Mouse (Mus musculus): ENCODE results near the gene Cdc26. TPM values are rescaled to one million over a fixed set of nuclear protein-coding genes. Genes with fewer than 3 reads are reported as not detected.
A peak's percentile ranks its signal among the peaks of the same experiment; 100 is the strongest.

Cdc26 gene
- polyA plus RNA-seq, 1 experiment = 65.8 TPM

DNA sequence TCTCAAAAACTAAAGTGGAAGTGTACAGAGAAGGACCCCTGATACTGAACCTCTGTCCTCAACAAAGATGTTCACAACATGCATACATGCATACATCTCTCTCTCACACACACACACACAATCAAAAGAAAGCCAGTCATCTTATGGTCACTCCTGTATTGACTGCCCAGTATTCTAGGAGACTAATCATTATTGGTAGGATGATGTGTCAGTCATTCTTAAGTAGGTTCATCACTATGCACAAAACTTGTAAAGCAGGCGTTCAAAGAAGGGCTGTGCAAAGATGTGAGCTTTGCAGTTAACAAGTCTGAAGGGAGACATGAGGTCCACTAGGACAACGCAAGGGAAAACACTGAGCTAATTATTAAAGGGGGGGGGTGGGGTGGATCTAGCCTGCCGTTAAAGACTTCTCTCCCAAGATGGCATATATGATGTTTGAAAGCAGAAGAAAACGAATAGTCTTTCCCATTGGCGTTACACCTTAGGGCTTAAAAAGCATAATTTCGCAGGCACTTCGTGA, 49.1 kb downstream of the Cdc26 start:
- Histone ChIP-seq H3K4me3 (replicated peaks; ENCODE audit: insufficient read depth, low read depth, low read length) (peak overlapping the region; percentile 67), H3K27me3 (ENCODE audit: control insufficient read depth, insufficient read depth, low read length) (no peaks in the 10 kb centered on the region), H3K4me1 (ENCODE audit: control insufficient read depth, insufficient read depth, low read length) (no peaks in the 10 kb centered on the region), H3K27ac (ENCODE audit: insufficient read depth, low read length) (no peak overlapping the region)
- 38% methylated on average over 7 of the region's 7 CpGs for WGBS
- no peak for TF ChIP-seq POLR2A (IDR thresholded peaks at IDR 0.05; ENCODE audit: borderline replicate concordance, insufficient read depth, low read length)
- TF ChIP-seq CTCF (IDR thresholded peaks at IDR 0.05; ENCODE audit: borderline replicate concordance, insufficient read depth, low read depth, low read length) = no peak
- DNase-seq = no peak

- no peak overlapping the region for H3K4me3 ChIP-seq (replicated peaks; ENCODE audit: insufficient read depth, low read depth, low read length)
- WGBS = 97% methylated on average over 1 of the region's 1 CpGs
Measured at GRCm38 (mm10) chr4:62357631-62358148, 50.8 kb downstream of the Cdc26 start.

DNA sequence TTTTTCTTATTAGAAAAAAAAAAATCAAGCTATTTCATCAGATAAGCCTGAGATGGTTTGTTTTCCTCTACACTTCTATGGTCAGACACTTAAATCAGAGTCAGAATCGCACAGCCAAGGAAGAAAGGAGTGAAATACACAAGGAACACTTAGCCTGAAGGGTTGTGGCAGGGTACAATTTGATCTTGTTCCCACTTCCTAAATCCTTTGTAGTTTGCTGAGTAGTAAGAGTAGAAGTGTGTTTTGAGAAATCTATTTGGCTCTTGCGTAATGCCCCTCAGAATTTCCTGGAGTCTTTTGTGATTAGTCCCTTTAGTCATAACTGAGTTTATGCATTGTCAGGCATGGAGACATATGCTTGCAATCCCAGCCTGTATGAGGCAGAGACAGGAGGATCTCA, 59.1 kb downstream of the Cdc26 start:
- 97% methylated on average over 2 of the region's 2 CpGs for WGBS
- Histone ChIP-seq H3K27me3 (ENCODE audit: control insufficient read depth, insufficient read depth, low read length) (no peaks in the 10 kb centered on the region), H3K4me3 (replicated peaks; ENCODE audit: insufficient read depth, low read depth, low read length) (no peak overlapping the region), H3K4me1 (ENCODE audit: control insufficient read depth, insufficient read depth, low read length) (no peaks in the 10 kb centered on the region), H3K27ac (ENCODE audit: insufficient read depth, low read length) (no peak overlapping the region)
- no peak for TF ChIP-seq POLR2A (IDR thresholded peaks at IDR 0.05; ENCODE audit: borderline replicate concordance, insufficient read depth, low read length)
- no peak for TF ChIP-seq CTCF (IDR thresholded peaks at IDR 0.05; ENCODE audit: borderline replicate concordance, insufficient read depth, low read depth, low read length)
- DNase-seq = no peak

More at GRCm38 (mm10) chr4:62357631-62358148, 50.8 kb downstream of the Cdc26 start:
- Histone ChIP-seq H3K27me3 (ENCODE audit: control insufficient read depth, insufficient read depth, low read length) (no peaks in the 10 kb centered on the region), H3K4me1 (ENCODE audit: control insufficient read depth, insufficient read depth, low read length) (no peaks in the 10 kb centered on the region), H3K27ac (ENCODE audit: insufficient read depth, low read length) (no peak overlapping the region)
- DNase-seq = no peak
- TF ChIP-seq POLR2A (IDR thresholded peaks at IDR 0.05; ENCODE audit: borderline replicate concordance, insufficient read depth, low read length) = no peak
- TF ChIP-seq CTCF (IDR thresholded peaks at IDR 0.05; ENCODE audit: borderline replicate concordance, insufficient read depth, low read depth, low read length) = no peak

DNA sequence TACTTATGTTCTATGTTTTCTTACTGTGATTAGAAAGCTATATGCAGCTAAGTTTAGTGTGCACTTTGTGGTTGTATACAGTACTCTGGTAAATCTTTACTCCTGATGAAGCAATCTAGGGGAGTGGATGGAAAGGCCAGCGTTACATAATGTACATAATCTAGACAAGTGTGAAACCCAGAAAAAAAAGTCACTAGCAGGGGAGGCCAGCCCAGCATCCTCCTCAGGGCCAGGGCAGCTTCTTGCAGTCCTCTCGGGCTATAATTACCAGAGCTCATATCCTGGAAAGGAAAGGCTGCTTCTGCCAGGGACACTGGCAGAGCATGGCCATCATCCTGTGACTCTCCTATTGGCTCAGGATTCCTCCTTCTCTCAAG, 60.1 kb downstream of the Cdc26 start:
- Histone ChIP-seq H3K27ac (ENCODE audit: insufficient read depth, low read length) (no peak overlapping the region), H3K4me3 (replicated peaks; ENCODE audit: insufficient read depth, low read depth, low read length) (no peak overlapping the region), H3K27me3 (ENCODE audit: control insufficient read depth, insufficient read depth, low read length) (no peaks in the 10 kb centered on the region), H3K4me1 (ENCODE audit: control insufficient read depth, insufficient read depth, low read length) (no peaks in the 10 kb centered on the region)
- no peak for TF ChIP-seq CTCF (IDR thresholded peaks at IDR 0.05; ENCODE audit: borderline replicate concordance, insufficient read depth, low read depth, low read length)
- no peak for TF ChIP-seq POLR2A (IDR thresholded peaks at IDR 0.05; ENCODE audit: borderline replicate concordance, insufficient read depth, low read length)
- WGBS = 50% methylated on average over 2 of the region's 2 CpGs
- DNase-seq = no peak

DNA sequence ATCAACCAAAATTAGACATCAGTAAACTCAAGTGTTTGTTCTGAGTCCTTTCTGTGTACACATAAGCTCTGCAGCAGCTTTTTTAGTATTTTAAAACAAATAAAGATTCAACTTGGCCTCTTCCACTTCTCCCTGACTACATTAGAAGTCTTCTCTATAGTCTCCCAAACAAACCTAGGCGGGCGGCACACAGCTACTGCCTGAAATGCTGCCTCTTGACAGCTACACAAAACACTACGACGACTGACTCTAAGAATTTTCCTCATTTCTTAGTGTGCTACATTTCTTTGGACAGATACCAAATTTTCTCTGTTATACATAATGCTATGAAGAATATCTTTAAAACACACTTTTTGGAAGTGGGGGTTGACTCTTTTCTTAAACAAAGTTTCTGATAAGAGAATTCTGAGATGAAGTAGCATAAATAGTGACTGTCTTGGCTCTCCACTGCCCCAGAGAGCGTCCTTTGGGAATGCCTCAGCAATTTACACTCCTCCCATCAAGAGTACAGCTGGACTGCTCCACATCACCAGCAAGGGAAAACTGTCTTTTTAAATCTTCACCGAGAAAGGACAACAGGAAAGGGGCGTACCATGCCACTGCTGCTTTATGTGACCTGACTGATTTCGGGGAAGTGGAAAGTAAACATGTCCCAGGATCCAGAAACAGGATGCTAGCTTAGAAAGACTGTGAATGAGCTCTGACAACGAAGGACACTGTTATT, 60.7 kb downstream of the Cdc26 start:
- DNase-seq = no peak
- H3K4me1 ChIP-seq (ENCODE audit: control insufficient read depth, insufficient read depth, low read length) = no peaks in the 10 kb centered on the region
- H3K27ac ChIP-seq (ENCODE audit: insufficient read depth, low read length) = no peak overlapping the region
- H3K4me3 ChIP-seq (replicated peaks; ENCODE audit: insufficient read depth, low read depth, low read length) = no peak overlapping the region
- TF ChIP-seq POLR2A (IDR thresholded peaks at IDR 0.05; ENCODE audit: borderline replicate concordance, insufficient read depth, low read length) = no peak
- no peak for TF ChIP-seq CTCF (IDR thresholded peaks at IDR 0.05; ENCODE audit: borderline replicate concordance, insufficient read depth, low read depth, low read length)
- no peaks in the 10 kb centered on the region for H3K27me3 ChIP-seq (ENCODE audit: control insufficient read depth, insufficient read depth, low read length)
- WGBS = 76% methylated on average over 9 of the region's 9 CpGs

DNA sequence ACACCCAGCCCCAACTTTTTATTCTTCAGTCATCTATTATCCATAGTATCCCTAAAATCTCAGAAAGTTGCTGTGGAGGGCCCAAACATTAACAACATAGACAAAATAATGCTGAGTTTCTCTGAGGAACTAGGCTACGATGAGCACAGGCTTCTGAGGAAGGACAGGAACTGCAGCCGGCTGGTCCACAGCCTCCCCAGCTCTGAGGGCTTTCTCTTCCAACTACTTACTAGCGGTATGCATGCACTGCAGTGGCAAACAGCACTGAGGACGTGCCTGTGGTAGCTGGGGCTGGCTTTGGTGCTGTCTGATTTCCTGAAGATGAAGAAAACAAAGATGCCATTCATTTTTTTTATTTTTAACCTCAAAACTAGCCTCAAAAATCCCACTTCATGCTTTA, 62.6 kb downstream of the Cdc26 start:
- WGBS = 86% methylated on average over 4 of the region's 4 CpGs
- TF ChIP-seq CTCF (IDR thresholded peaks at IDR 0.05; ENCODE audit: borderline replicate concordance, insufficient read depth, low read depth, low read length) (no peak), POLR2A (IDR thresholded peaks at IDR 0.05; ENCODE audit: borderline replicate concordance, insufficient read depth, low read length) (no peak)
- no peak for DNase-seq
- H3K4me1 ChIP-seq (ENCODE audit: control insufficient read depth, insufficient read depth, low read length) = no peaks in the 10 kb centered on the region
- no peak overlapping the region for H3K4me3 ChIP-seq (replicated peaks; ENCODE audit: insufficient read depth, low read depth, low read length)
- no peak overlapping the region for H3K27ac ChIP-seq (ENCODE audit: insufficient read depth, low read length)
- no peaks in the 10 kb centered on the region for H3K27me3 ChIP-seq (ENCODE audit: control insufficient read depth, insufficient read depth, low read length)

DNA sequence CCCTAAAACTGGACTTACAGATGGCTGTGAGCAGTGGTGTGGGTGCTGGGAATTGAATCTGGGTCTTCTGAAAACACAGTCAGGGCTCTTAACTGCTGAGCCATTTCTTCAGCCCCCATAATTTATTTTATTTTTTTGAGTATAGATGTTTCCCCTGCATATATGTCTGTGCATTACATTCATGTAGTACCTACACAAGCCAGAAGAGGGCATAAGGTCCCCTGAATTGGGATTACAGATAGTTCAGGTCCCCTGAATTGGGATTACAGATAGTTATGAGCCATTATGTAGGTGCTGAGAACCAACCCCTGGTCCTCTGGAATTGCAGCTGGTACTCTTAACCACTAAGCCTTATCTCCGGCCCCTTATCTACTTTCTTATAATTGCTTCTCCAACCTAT, 64.4 kb downstream of the Cdc26 start:
- H3K27ac ChIP-seq (ENCODE audit: insufficient read depth, low read length) = no peak overlapping the region
- H3K27me3 ChIP-seq (ENCODE audit: control insufficient read depth, insufficient read depth, low read length) = no peaks in the 10 kb centered on the region
- TF ChIP-seq CTCF (IDR thresholded peaks at IDR 0.05; ENCODE audit: borderline replicate concordance, insufficient read depth, low read depth, low read length) (no peak), POLR2A (IDR thresholded peaks at IDR 0.05; ENCODE audit: borderline replicate concordance, insufficient read depth, low read length) (no peak)
- H3K4me1 ChIP-seq (ENCODE audit: control insufficient read depth, insufficient read depth, low read length) = no peaks in the 10 kb centered on the region
- peak in 1 of 2 experiments; percentile 6 for DNase-seq
- H3K4me3 ChIP-seq (replicated peaks; ENCODE audit: insufficient read depth, low read depth, low read length) = no peak overlapping the region
- WGBS = 97% methylated on average over 1 of the region's 1 CpGs

GRCm38 (mm10) chr4:62338536-62338935, 69.9 kb downstream of the Cdc26 start:
- no peaks in the 10 kb centered on the region for H3K4me1 ChIP-seq (ENCODE audit: control insufficient read depth, insufficient read depth, low read length)
- 91% methylated on average over 5 of the region's 5 CpGs for WGBS
- H3K4me3 ChIP-seq (replicated peaks; ENCODE audit: insufficient read depth, low read depth, low read length) = no peak overlapping the region
- no peaks in the 10 kb centered on the region for H3K27me3 ChIP-seq (ENCODE audit: control insufficient read depth, insufficient read depth, low read length)
- no peak overlapping the region for H3K27ac ChIP-seq (ENCODE audit: insufficient read depth, low read length)
- TF ChIP-seq CTCF (IDR thresholded peaks at IDR 0.05; ENCODE audit: borderline replicate concordance, insufficient read depth, low read depth, low read length) (no peak), POLR2A (IDR thresholded peaks at IDR 0.05; ENCODE audit: borderline replicate concordance, insufficient read depth, low read length) (no peak)
- DNase-seq = no peak

Other genes starting within 250 kb of the Cdc26 start
- gene Zfp37, start 177.6 kb downstream of the Cdc26 start, polyA plus RNA-seq (2012; rRNA removed) = 9.6 and 10.1 TPM in 2 replicates
- 16.9 and 18.2 TPM in 2 replicates for gene Slc31a2, start 146.1 kb downstream of the Cdc26 start, polyA plus RNA-seq (2012; rRNA removed)
- 26.4 and 28.5 TPM in 2 replicates for gene Fkbp15, start 48.1 kb downstream of the Cdc26 start, polyA plus RNA-seq (2012; rRNA removed)
- gene Slc31a1, start 47.9 kb downstream of the Cdc26 start, polyA plus RNA-seq (2012; rRNA removed) = 20.8 and 24.1 TPM in 2 replicates
- 20.4 and 21.2 TPM in 2 replicates for gene Prpf4, start 155 bp upstream of the Cdc26 start, polyA plus RNA-seq (2012; rRNA removed)
- 0.07 TPM in 1 of 2 replicates, not detected in the other for gene Rnf183, start 26.6 kb upstream of the Cdc26 start, polyA plus RNA-seq (2012; rRNA removed)
- 3.1 and 3.9 TPM in 2 replicates for gene Wdr31, start 62.3 kb upstream of the Cdc26 start, polyA plus RNA-seq (2012; rRNA removed)
- gene Bspry, start 71.4 kb upstream of the Cdc26 start, polyA plus RNA-seq (2012; rRNA removed) = 1.2 and 1.3 TPM in 2 replicates
- gene Hdhd3, start 94.8 kb upstream of the Cdc26 start, polyA plus RNA-seq (2012; rRNA removed) = 9.3 and 9.7 TPM in 2 replicates
- gene Alad, start 111.3 kb upstream of the Cdc26 start, polyA plus RNA-seq (2012; rRNA removed) = 64.4 and 72.3 TPM in 2 replicates
- 31.0 and 34.5 TPM in 2 replicates for gene Pole3, start 116.4 kb upstream of the Cdc26 start, polyA plus RNA-seq (2012; rRNA removed)
- gene 4933430I17Rik, start 116.7 kb upstream of the Cdc26 start, polyA plus RNA-seq (2012; rRNA removed) = 0.52 and 0.72 TPM in 2 replicates
- 92.7 and 97.5 TPM in 2 replicates for gene Rgs3, start 151.2 kb upstream of the Cdc26 start, polyA plus RNA-seq (2012; rRNA removed)

All from cerebellum, adult 2 months (tissue).